Mouse (Mus musculus): Measurements from ENCODE around the gene Dst. TPM values are rescaled to one million over a fixed set of nuclear protein-coding genes. Genes with fewer than 3 reads are reported as not detected.

Dst gene
- polyA plus RNA-seq, 2 experiments = 4.3 to 5.0 TPM

DNA sequence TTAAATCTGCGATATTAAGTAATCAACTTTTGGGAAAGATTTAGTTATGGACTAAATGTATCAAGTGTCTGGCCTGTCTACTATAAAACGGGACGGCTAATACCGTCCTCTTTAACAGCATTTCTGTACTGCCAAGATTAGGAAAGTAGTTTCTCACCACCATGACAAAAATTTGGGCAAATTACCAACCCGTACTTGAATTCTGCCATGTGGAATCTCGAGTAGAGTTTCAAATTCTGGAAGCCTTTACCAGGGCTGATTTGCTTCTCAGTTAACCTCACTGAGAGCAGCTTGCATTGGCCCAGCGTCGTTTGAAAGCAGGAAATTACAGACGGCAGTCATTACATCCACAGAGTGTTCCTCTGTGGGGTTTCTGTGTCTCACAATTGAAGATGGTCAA, 310.8 kb downstream of the Dst start:
- H3K27ac ChIP-seq = no peak overlapping the region
- H3K36me3 ChIP-seq (replicated peaks; ENCODE audit: control insufficient read depth, insufficient read depth, low read depth) = no peaks in the 10 kb centered on the region
- H3K4me2 ChIP-seq (ENCODE audit: low read depth) = no peak overlapping the region
- ATAC-seq (ENCODE audit: insufficient read depth) (no peak), DNase-seq (ENCODE audit: low read depth in 3 of 3, low spot score in 3 of 3) (no peak)
- no peaks in the 10 kb centered on the region for H3K9me3 ChIP-seq (ENCODE audit: control insufficient read depth, low read length)
- WGBS (ENCODE audit: insufficient replicate concordance) = 69% methylated on average over 9 of the region's 9 CpGs
- no peak overlapping the region for H3K9ac ChIP-seq (replicated peaks)
- H3K4me1 ChIP-seq (replicated peaks; ENCODE audit: control insufficient read depth in 2 of 2, insufficient read depth in 2 of 2, low read length in 1 of 2) = no peaks in the 10 kb centered on the region
- no peak overlapping the region for H3K4me3 ChIP-seq (ENCODE audit: insufficient read depth in 1 of 2, low read depth in 2 of 2, low read length in 2 of 2)
- TF ChIP-seq CTCF (IDR thresholded peaks at IDR 0.05; ENCODE audit: low read depth) (no peak), EP300 (IDR thresholded peaks at IDR 0.05; ENCODE audit: low read depth) (no peak)
- H3K27me3 ChIP-seq (ENCODE audit: control insufficient read depth, insufficient read depth, low read length) = no peaks in the 10 kb centered on the region

DNA sequence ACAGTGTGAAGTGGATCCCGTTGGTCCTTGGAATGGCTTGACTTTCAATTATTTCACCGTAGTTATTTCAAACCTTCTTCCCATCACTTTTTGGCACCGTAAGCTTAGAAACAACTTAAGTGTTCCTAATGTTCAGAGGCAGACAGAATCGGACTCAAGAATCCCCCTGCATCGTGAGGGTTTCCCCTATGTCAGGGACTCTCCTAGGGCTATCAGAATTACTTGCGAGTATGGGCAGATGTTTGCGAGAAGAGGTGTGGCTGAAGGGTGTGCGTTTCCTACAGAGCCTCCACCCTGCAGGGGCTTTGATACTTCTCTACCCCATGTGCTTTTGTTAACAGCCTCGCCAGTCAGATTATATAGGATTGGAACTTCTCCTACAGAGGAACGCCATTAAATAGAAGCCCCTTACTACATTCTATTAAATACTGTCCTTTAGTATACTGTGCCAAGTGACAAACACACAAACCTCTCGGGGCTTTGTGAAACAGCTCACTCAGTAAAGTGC, 312.1 kb downstream of the Dst start:
- 63% methylated on average over 11 of the region's 11 CpGs for WGBS (ENCODE audit: insufficient replicate concordance)
- H3K4me2 ChIP-seq (ENCODE audit: low read depth) = no peak overlapping the region
- ATAC-seq (ENCODE audit: insufficient read depth) = no peak
- no peak overlapping the region for H3K4me3 ChIP-seq (ENCODE audit: insufficient read depth in 1 of 2, low read depth in 2 of 2, low read length in 2 of 2)
- H3K9ac ChIP-seq (replicated peaks) = no peak overlapping the region
- no peak for TF ChIP-seq CTCF (IDR thresholded peaks at IDR 0.05; ENCODE audit: low read depth)
- no peak for TF ChIP-seq EP300 (IDR thresholded peaks at IDR 0.05; ENCODE audit: low read depth)
- H3K27me3 ChIP-seq (ENCODE audit: control insufficient read depth, insufficient read depth, low read length) = no peaks in the 10 kb centered on the region
- no peaks in the 10 kb centered on the region for H3K4me1 ChIP-seq (replicated peaks; ENCODE audit: control insufficient read depth in 2 of 2, insufficient read depth in 2 of 2, low read length in 1 of 2)
- no peaks in the 10 kb centered on the region for H3K9me3 ChIP-seq (ENCODE audit: control insufficient read depth, low read length)
- no peak for DNase-seq (ENCODE audit: low read depth in 3 of 3, low spot score in 3 of 3)
- no peak overlapping the region for H3K27ac ChIP-seq
- H3K36me3 ChIP-seq (replicated peaks; ENCODE audit: control insufficient read depth, insufficient read depth, low read depth) = no peaks in the 10 kb centered on the region

DNA sequence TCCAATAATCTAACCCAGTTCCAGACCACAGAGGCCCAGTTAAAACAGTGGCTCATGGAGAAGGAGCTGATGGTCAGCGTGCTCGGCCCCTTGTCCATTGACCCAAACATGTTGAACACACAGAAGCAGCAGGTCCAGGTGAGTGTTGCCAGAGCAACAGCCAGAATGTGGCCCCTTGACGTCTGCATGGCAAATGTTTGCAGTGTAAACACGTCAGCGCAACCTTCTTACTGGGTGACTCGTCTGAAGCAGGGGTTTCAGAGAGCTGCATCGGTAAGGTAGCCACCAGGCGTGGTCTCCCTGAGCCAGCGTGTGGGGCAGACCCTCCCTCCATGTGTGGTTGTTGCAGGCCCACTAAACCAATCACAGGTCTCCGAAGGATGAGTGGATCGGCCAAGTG, 315.8 kb downstream of the Dst start:
- ATAC-seq (ENCODE audit: insufficient read depth) (no peak), DNase-seq (ENCODE audit: low read depth in 3 of 3, low spot score in 3 of 3) (no peak)
- 70% methylated on average over 11 of the region's 11 CpGs for WGBS (ENCODE audit: insufficient replicate concordance)
- Histone ChIP-seq H3K27me3 (ENCODE audit: control insufficient read depth, insufficient read depth, low read length) (no peaks in the 10 kb centered on the region), H3K9me3 (ENCODE audit: control insufficient read depth, low read length) (no peaks in the 10 kb centered on the region), H3K27ac (no peak overlapping the region), H3K9ac (replicated peaks) (no peak overlapping the region), H3K4me2 (ENCODE audit: low read depth) (no peak overlapping the region), H3K36me3 (replicated peaks; ENCODE audit: control insufficient read depth, insufficient read depth, low read depth) (no peaks in the 10 kb centered on the region), H3K4me3 (ENCODE audit: insufficient read depth in 1 of 2, low read depth in 2 of 2, low read length in 2 of 2) (no peak overlapping the region), H3K4me1 (replicated peaks; ENCODE audit: control insufficient read depth in 2 of 2, insufficient read depth in 2 of 2, low read length in 1 of 2) (no peaks in the 10 kb centered on the region)
- TF ChIP-seq CTCF (IDR thresholded peaks at IDR 0.05; ENCODE audit: low read depth) = no peak
- no peak for TF ChIP-seq EP300 (IDR thresholded peaks at IDR 0.05; ENCODE audit: low read depth)

- no peak for ATAC-seq (ENCODE audit: insufficient read depth)
- no peak overlapping the region for H3K27ac ChIP-seq
- DNase-seq (ENCODE audit: low read depth in 3 of 3, low spot score in 3 of 3) = no peak
- TF ChIP-seq EP300 (IDR thresholded peaks at IDR 0.05; ENCODE audit: low read depth) = no peak
- TF ChIP-seq CTCF (IDR thresholded peaks at IDR 0.05; ENCODE audit: low read depth) = no peak
- H3K4me1 ChIP-seq (replicated peaks; ENCODE audit: control insufficient read depth in 2 of 2, insufficient read depth in 2 of 2, low read length in 1 of 2) = no peaks in the 10 kb centered on the region
- no peaks in the 10 kb centered on the region for H3K27me3 ChIP-seq (ENCODE audit: control insufficient read depth, insufficient read depth, low read length)
- H3K9ac ChIP-seq (replicated peaks) = no peak overlapping the region
- no peak overlapping the region for H3K4me2 ChIP-seq (ENCODE audit: low read depth)
- 69% methylated on average over 8 of the region's 8 CpGs for WGBS (ENCODE audit: insufficient replicate concordance)
- no peaks in the 10 kb centered on the region for H3K36me3 ChIP-seq (replicated peaks; ENCODE audit: control insufficient read depth, insufficient read depth, low read depth)
- H3K4me3 ChIP-seq (ENCODE audit: insufficient read depth in 1 of 2, low read depth in 2 of 2, low read length in 2 of 2) = no peak overlapping the region
- no peaks in the 10 kb centered on the region for H3K9me3 ChIP-seq (ENCODE audit: control insufficient read depth, low read length)
Observed at GRCm38 (mm10) chr1:34227676-34228075, 319.7 kb downstream of the Dst start.

DNA sequence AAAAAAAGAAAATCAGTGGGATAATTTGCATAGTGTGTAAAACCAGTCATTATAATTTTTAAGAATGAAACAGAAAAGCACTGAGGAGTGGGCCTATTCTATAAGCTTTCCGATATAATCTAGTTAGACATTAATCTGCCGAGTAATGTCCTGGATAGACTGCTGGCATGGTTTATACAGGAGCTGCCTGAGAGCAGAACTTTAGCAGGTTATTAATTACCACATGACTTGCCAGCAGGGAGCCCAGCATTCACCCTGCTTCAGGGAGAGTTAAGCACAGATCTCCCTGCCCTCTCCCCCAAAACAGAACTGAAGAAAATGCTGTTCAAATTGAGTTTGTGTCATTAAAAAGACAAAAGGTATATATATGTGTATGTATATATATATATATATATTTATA, 323.0 kb downstream of the Dst start:
- Histone ChIP-seq H3K27me3 (ENCODE audit: control insufficient read depth, insufficient read depth, low read length) (no peaks in the 10 kb centered on the region), H3K36me3 (replicated peaks; ENCODE audit: control insufficient read depth, insufficient read depth, low read depth) (no peaks in the 10 kb centered on the region), H3K9ac (replicated peaks) (no peak overlapping the region), H3K9me3 (ENCODE audit: control insufficient read depth, low read length) (no peaks in the 10 kb centered on the region), H3K4me3 (ENCODE audit: insufficient read depth in 1 of 2, low read depth in 2 of 2, low read length in 2 of 2) (no peak overlapping the region), H3K4me2 (ENCODE audit: low read depth) (no peak overlapping the region), H3K27ac (no peak overlapping the region), H3K4me1 (replicated peaks; ENCODE audit: control insufficient read depth in 2 of 2, insufficient read depth in 2 of 2, low read length in 1 of 2) (peaks cover 0 to under 1% of the 10 kb centered on the region in 2 experiments; a peak in 1 of 4 replicates)
- DNase-seq (ENCODE audit: low read depth in 3 of 3, low spot score in 3 of 3) = no peak
- no peak for TF ChIP-seq EP300 (IDR thresholded peaks at IDR 0.05; ENCODE audit: low read depth)
- TF ChIP-seq CTCF (IDR thresholded peaks at IDR 0.05; ENCODE audit: low read depth) = no peak
- WGBS (ENCODE audit: insufficient replicate concordance) = 61% methylated on average over 2 of the region's 2 CpGs
- ATAC-seq (ENCODE audit: insufficient read depth) = no peak

All from liver, embryonic 14.5 days (tissue).